Mouse (Mus musculus) granulocyte monocyte progenitor cell, adult 5-6 weeks (primary cell): ENCODE measurements at regions not wholly inside any gene's neighbourhood (a gene's known extent, or its start where the extent isn't known, plus 50 kb on each side); places are given as distances from the start of the nearest gene placed in this dataset.
"Not testable (repeated sequence)": the region's sequence is repeated elsewhere in the genome, so short reads cannot be mapped to it uniquely, and the experiment has no call there.

ENCODE experiments used
- ATAC-seq: replicated peaks from 2 replicates; pipeline ENCODE4 v1.8.0; 2016; ENCODE audit warnings: mild to moderate bottlenecking, moderate TSS enrichment, inconsistent platforms; ENCODE audit not compliant: poor library complexity, severe bottlenecking

- no peak for ATAC-seq
Measured at GRCm38 (mm10) chr16:55526230-55526842, 228.6 kb upstream of the Zpld1 start.

GRCm38 (mm10) chr16:55523264-55523663 is 225.5 kb upstream of the Zpld1 start:
- ATAC-seq, result no peak

- ATAC-seq, result no peak
Measured at GRCm38 (mm10) chr16:55522283-55522682, 224.5 kb upstream of the Zpld1 start.

DNA sequence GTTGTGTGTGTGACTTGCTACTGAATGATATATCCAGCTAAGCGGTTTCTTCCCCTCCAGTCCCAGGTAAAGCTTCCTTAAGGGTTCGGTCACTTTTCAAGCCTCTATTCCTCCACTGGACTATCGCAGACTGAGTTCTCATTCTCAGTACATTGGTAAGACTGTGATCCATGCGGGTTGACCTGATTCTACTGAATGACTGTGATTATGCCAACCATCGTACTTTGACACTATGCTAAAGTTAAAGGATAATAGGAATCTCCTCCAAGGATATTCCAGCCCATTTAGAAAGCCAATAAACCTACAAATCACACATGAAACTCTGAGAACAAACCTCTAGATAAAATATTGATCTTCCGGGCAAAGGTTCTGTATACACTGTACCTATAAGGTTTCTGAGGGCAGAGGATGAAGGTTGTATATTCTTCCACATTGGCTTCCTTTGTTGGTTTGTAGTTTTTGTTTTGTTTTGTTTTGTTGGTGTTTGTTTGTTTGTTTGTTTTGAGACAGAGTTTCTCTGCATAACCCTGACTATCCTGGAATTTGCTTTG is 223.7 kb upstream of the Zpld1 start:
- ATAC-seq, result no peak

DNA sequence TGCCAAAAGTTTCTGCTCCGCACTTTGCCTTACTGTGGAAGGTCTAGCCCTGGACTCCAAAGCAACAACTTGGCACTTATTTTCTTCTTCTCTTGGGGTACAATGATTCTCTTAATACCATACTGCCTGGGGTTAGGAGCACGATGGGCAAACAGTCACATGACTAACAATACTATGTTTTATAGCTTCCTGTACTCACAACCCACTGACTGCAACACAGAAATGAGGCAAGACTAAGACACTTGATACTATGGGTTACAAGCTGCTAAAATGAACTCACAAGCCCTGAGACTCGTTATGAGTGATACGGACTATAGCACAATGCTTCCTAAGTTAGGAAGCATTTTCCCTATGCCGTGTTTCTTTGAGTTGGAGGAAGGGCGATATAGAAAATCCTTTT is 222.3 kb upstream of the Zpld1 start:
- peak; percentile 46 for ATAC-seq

DNA sequence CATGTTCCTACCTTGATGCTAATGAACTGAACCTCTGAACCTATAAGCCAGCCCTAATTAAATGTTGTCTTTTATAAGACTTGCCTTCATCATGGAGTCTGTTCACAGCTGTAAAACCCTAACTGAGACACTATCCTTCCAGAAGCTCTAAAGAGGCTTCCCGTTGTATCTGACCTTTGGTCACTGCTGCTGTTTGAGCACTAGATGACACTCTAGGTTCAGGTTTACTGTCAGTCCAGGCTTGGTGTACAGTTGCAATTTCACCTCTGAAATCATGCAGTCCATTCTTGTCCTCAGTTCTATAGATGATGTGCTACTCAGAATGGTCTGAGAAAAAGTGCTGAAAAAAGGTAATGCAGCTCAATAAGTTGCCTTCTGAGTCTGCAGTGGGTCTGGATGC is 221.9 kb upstream of the Zpld1 start:
- peak; percentile 77 for ATAC-seq

GRCm38 (mm10) chr16:55516994-55517393 is 219.2 kb upstream of the Zpld1 start:
- no peak for ATAC-seq

- ATAC-seq, result no peak
Measured at GRCm38 (mm10) chr16:55515228-55515696, 217.5 kb upstream of the Zpld1 start.

- ATAC-seq, result no peak
Measured at GRCm38 (mm10) chr16:55514448-55515200, 216.8 kb upstream of the Zpld1 start.

DNA sequence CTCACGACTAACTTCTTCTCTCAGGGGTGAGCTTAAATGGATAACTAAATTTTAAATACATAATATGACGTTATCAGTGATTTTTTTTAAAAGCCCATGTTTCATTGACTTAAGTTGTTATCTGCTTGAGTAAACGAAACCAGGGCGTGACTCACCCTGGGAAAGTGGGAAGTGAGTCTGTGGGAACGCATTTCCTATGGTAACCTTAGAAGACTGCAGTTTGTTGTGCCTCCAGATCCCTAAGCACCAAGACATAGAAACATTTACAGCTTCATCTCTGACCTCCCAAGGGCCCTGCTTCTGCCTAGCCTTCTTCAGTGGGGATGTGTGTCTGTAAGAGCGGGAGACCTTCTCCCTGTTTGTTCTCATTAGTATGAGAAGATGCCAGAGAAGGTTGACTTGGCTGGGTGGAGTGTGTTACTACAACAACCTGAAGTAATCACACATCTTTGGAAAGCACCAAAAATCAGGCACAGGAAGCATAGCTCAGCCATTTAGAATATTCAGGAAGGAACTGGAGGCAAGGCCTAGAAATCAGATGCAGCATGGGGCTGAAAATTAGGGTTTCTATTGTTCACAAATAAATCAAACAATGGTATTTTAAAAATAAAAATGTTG is 207.1 kb upstream of the Zpld1 start:
- peak; percentile 79 for ATAC-seq

DNA sequence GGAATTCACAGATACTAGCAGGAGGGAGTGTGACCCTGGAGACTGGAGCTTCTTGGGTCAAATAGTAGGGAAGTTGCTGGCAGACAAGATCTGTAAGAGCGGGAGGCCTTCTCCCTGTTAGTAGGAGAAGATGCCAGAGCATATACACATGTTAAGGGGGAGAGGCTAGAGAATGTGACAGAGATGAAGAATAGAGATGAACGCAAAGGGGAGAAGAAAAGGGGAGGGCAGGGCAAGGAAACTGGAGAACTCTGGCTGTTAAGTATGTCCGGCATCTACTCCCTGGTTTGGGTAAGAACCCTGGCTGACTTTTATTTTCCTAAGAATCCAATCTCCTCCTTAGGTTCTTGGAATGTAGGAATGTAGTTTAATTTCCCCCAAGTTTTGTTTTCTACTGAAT is 206.5 kb upstream of the Zpld1 start:
- no peak for ATAC-seq

GRCm38 (mm10) chr16:55503273-55503672 is 205.5 kb upstream of the Zpld1 start:
- peak; percentile 37; the same call in 1 of the 2 replicates for ATAC-seq

DNA sequence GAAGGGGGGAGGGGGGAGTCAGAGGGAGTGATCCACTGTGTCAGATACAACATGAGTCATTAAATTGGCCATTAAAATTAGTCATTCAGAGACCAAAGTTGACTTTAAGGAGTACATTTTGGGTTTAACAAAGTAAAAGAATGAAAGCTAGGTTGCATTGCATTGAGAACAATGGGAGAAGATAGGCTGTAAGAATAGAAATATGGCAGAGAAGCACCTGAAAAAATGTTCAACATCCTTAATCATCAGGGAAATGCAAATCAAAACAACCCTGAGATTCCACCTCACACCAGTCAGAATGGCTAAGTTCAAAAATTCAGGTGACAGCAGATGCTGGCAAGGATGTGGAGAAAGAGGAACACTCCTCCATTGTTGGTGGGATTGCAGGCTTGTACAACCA is 202.0 kb upstream of the Zpld1 start:
- ATAC-seq, result not testable (repeated sequence)

DNA sequence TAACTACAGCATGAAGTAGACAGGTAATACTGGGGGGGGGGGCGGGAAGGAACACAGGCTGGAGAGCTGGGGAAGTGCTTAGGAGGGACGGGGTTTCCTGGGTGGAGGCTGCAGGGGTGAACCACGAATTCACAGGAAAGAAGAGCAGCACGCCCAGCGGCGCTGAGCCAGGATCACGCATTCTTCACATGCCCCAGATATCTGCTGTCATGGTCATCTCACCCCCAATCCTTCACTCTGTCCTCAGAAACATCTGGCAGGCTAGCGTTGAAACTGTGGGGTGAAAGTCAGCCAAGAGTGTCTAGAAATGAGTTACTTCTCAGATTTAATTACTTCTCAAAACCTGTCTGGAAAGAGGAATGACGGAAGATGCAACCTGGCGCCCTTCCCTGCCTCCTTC is 197.3 kb upstream of the Zpld1 start:
- ATAC-seq, result no peak

- ATAC-seq, result no peak
Measured at GRCm38 (mm10) chr16:55494162-55494561, 196.4 kb upstream of the Zpld1 start.

DNA sequence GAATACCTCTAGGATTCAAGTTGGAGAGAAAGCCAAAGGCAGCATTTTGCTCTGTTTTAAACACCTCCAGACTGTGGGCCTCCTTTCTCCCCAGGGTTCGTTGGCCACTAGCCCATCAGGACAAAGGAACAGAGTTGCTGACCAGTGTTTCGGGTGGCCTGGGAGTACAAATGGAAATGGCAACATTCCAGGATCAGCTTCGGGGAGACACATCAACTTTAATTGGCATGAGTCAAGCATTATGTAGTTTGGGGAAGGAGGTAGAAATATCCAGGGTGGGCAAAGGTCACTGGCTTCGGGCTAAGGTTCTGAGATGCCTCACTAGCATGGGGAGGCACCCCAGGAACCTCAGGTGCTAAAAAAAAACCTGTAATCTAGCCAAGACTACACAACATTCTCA is 194.3 kb upstream of the Zpld1 start:
- no peak for ATAC-seq

DNA sequence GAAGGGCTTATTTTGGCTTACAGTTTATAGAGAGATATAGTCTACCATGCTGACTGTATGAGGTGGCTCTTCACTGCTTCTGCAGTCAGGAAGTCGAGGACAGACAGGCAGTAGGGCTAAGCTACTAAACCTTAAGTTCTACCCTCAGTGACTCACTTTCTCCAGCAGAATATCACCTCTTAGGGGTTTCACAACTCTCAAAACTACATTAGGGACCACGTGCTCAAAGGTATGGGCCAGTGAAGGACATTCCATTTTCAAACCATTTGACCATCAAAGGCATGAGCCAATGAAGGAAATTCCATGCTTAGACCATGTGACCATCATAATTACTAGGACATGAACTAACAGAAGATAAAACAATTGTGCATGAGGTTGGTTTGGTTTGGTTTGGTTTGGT is 186.6 kb upstream of the Zpld1 start:
- ATAC-seq, result no peak

- ATAC-seq, result no peak
Measured at GRCm38 (mm10) chr16:55480745-55481144, 183.0 kb upstream of the Zpld1 start.

DNA sequence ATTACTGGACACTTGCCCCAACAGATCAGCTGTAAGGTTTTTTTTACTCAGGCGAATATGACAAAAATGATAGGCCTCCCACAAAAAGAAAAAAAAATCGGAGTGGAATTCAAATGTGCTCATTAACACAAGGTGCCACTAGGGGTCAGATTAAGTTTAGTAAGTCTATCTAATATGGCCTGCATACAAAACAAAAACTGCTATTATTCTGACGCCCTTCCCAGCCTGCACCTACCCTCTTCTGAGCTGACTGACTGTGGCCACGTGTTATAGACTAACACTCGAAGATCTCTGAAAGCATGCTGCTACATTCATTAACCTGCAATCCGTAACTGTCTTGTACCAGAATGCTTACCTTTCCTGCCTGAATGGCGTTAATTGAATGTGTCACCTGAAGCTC is 182.5 kb upstream of the Zpld1 start:
- ATAC-seq, result peak; percentile 65

- peak; percentile 89 for ATAC-seq
Measured at GRCm38 (mm10) chr16:55476544-55477208, 178.9 kb upstream of the Zpld1 start.
